Mouse (Mus musculus): Measurements from ENCODE around the gene H2al1a.
"Not testable (repeated sequence)": the region's sequence is repeated elsewhere in the genome, so short reads cannot be mapped to it uniquely, and the experiment has no call there.

H2al1a gene

DNA sequence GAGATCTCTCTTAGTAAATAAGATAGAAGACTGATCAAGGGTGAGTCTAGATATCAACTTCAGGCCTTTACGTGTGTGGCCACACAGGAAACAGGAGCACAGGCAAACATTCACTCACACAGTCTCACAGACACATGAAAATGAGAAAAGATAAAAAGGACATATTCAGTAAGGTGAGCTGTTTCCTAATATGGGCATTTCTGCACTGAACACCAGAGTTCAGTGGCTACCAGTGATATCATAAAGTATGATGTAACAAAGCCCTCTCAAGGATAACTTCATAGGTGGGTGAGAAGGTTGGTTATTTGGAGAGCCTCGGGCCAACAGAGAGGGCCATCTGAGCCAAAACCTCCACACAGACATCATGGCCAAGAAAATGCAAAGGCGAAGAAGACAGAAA lies at the start of gene H2al1a:
Gene H2al1a (plus strand): TSS at position 301 of the 400 bp plus-strand sequence.
- DNase-seq (ENCODE audit: low spot score): not testable (repeated sequence)

DNA sequence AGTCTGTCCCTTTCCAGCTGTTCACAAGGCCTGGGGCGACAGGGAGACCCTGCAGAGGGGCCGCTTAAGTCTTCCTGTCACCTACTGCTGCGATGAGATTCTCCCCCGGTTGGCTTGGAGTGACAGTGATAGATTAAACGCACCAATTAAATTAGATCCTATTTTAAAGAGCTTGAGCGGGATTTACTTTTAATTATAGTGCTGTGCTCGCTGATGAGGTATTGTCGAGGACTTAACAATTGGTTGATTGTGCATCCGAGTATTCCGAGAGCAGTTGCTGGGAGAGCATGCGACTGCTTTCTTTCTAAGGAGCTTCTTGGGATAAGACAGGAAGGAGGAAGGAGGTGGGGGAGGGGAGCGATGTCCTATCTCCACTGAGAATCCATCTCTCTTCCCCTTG lies 48.9 kb upstream of the H2al1a start:
- peak; percentile 8 for DNase-seq (ENCODE audit: low spot score)

DNA sequence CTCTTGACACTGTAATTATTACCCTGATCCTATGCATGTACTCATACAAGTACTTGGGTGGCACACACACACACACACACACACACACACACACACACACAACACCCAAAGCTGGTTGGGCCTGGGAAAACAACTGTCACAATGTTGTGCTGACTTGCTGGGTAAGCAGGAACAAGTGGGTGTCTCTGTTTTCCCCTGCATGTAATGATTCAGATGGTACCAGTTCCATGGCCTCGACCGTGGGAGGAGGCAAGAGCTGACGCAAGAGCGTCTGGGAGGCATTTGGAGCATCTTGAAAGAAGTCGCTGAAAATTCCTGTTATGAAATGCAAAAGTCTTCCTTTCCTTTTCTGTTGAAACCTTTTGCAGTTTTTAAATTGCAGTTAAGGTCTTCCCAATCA lies 45.0 kb upstream of the H2al1a start:
- DNase-seq (ENCODE audit: low spot score): peak; percentile 15

DNA sequence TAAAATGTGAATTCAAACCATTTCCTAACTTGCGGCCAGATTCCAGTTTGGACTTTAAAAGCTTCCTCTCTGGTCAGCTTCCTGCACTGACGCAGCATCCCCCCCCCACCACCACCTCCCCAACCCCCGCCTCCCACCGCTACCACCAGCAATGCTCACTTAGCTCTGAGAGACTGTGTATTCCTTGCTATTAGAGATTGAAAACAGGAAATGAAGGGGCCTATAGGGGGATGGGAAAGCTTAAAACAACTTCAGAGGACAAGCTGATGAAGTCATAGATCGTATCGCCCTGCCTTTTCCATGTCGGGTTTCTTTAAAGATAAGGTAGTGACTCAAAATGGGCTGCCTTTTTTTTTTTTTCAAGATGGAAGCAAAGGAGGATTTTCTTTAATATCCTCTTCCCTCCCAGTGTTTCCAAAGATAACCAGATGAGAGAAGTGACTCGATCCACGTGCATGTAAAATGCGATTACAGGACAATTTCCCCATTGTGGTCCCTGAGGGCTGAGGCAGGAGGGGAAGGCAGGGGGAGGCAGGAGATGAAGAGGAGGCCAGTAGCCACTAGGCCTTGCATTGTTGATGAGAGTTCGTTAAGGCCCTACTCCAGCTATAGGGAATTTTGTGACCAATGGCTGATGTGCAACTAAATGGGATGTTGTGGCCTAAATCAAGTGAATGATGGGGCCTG lies 44.4 kb upstream of the H2al1a start:
- peak; percentile 41 for DNase-seq (ENCODE audit: low spot score)

DNA sequence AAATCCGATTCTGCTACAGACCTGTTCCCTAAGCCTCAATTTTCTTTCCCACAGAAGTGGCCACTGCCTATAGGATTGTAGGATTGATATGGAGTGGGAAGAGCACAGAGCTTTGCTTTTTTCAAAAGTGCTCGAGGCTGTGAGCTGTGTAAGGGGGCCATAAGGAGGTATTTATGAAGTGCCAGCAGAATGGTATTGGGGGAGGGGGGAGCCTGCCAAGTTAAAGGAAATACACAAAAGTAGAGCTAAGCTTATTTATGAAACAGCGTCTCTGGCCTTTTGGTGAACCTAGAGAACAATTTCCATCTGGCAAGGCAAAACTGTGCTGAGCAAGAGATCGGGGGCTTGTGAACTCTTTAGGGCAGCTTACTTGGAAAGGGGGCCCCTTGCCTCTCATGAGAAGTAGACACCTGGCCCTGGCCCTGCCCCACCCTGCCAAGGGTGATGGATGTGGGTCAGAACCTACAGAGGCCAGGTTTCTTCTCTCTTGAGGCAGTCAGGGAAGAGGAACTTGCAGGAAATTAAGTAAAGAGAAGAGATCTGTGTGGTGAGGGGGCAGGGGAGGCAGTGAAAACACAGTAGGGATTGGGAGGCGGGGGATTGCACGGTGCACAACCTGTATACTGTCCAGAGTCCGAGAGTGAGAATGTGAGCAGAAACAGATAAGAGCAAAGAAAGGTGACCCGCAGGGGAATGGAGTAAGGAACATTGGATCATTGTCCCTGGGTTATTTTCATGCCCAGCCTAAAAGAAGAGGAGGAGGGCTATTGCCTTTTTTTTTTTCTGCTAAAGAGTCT lies 43.3 kb upstream of the H2al1a start:
- no peak for DNase-seq (ENCODE audit: low spot score)

DNA sequence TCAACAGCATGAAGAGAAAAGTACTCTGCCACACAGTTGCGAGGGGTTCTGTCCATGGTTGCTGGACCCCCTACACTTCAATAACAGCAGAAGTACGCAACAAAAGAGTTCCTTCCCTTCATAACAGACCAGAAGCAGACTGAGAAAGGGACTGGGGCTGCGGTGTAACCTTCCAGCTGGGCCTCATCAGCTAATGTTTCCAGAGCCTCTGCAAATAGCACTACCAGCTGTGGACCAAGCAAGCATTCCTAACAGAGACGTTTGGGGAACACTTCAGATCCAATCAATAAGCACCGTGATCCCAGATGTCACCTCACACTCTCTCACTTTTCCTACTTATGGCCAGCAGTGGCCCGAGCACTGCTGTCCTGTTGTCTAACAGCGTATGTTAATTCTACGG lies 34.1 kb upstream of the H2al1a start:
- no peak for DNase-seq (ENCODE audit: low spot score)

DNA sequence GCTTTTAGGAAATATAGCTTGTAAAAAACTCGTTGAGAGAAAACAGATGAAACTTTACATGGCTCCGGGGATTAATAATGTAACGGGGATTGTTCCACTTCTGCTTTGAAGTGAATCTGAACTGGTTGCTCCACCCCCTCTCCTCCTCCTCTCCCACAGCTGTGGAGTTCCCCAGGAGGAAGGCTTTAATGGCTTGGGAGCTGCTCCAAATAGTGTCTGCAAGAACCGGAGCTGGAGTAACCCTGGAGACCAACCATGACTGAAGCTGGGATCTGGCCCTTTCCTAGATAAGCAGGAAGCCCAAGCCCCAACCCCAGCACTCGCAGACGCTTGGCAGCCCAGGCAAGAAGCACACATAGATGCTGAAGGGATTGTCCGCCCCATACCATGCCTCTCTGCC lies 31.3 kb upstream of the H2al1a start:
- peak; percentile 7 for DNase-seq (ENCODE audit: low spot score)

DNA sequence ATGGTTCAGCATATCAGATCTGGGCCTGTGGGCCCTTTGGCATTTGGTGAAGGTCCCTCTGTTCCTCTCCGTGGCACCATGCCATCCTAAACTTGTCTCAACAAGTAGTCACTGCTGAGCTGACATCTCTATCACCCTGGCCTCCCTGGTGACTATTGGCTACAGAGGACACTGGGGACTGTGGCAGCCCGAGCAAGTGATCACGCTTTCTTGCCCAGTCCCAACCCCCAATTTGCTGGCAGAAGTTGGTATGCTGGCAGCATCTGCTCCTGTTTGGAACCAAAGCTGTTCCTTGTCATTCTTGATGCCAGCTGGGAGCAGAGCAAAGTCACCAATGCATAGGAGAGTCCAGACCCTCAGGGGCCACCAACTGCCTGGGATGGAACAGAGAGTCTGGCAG lies 30.0 kb upstream of the H2al1a start:
- DNase-seq (ENCODE audit: low spot score): no peak

DNA sequence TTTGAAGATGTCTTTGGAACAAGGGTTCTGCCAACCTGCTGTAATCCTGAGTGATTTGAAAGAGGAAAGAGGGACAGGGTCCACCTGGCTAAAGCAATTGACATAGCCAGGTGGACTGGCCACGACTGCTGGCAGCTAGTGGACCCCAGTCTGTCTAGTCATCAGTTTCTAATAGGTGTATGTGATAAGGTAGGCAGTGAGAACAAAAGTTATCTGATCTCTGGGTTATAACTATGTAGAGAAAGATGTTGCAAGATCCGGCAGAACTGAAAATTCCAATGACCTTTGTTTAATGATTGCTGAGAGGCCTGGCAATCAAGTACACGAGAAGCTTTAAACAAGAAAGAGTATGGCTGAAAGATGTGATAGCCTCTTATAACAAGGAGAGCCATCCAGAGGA lies 25.9 kb upstream of the H2al1a start:
- no peak for DNase-seq (ENCODE audit: low spot score)

DNA sequence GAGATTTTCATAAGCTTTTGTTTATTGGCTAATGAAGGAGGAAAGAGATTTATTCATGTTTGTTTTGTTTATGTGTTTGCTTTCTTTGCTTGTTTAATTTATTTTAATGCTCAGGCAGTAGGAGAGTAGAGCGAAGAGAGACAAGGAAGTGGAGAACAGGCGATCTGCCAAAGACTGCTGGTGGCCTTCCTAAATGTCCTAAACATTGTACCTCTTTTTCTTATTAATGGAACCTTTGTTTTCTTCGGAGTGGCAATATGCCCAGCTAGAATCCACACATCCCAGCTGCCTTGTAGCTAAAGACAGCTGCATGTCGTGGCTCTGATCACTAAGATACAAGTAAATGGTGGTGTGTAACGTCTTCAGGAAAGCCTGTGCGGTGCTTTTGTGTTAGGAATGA lies 22.0 kb upstream of the H2al1a start:
- DNase-seq (ENCODE audit: low spot score): no peak

DNA sequence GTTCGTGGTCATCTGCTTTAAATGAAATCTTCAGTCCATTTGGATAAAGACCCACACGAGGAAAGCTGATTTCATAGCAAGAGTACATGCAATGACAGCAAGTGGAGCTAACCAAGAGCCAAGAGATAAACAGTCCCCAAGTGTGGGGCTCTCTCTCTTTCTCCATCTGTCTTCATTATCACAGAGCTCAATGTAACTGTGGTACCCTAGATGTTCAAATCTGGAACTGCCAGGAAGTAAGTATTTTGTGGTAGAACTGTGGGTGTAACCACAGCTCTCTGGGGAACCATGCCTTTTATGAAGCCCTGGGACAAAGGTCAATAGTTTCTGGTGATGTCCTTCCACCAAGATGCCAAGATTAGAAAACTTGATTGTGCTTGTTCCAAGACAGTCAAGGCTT lies 18.3 kb upstream of the H2al1a start:
- DNase-seq (ENCODE audit: low spot score): no peak

DNA sequence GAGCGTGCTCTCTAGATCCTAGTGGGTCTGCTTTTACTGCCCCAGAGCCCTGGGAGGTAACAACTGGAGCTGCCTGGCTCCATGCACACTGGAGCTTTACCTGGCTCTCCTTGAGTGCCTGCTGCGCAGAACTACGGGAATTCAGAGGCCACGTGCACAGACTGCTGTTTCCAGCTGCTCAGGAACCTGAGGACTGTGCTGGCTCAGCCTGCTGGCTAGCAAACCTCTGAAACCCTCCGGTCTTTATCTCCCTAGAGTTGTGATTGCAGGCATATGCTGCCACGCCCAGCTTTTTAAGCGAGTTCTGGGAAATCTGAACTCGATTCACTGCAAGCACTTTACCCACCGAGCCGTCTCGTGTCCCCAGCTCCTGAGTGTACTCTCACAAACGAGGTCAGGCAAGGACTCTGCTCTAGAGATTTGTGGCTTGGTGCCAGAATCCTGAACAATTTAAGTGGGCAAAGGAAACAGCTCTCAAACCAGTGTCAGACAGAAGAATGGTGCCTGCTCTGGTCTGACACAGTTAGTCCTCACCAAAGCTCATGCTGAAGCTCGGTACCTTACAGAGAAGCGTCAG lies 10.7 kb upstream of the H2al1a start:
- no peak for DNase-seq (ENCODE audit: low spot score)

DNA sequence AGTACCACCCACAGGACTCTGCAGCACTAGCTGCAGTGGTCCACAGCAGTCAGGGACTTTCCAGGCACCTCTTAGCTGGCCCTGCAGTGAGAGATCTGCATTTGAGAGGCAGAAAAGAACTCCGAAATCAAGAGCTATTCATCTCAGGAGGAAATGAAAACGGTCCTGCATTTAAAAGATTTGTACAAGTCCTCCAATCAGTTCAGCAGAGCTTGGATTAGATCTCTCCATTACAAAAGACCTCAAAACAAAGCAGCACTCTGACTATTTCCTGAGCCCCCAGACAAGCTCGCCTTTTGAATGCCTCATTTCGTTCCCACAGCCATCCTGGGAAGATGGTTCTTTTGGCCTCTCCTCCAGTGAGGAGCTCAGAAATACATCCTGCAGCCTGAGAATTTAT lies 9.8 kb upstream of the H2al1a start:
- no peak for DNase-seq (ENCODE audit: low spot score)

DNA sequence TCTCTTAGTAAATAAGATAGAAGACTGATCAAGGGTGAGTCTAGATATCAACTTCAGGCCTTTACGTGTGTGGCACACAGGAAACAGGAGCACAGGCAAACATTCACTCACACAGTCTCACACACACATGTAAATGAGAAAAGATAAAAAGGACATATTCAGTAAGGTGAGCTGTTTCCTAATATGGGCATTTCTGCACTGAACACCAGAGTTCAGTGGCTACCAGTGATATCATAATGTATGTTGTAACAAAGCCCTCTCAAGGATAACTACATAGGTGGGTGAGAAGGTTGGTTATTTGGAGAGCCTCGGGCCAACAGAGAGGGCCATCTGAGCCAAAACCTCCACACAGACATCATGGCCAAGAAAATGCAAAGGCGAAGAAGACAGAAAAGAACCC lies 3.1 kb downstream of the H2al1a start, which contains the start of gene H2al1b:
Gene H2al1b (plus strand): TSS at position 301 of the 400 bp plus-strand sequence.
- DNase-seq (ENCODE audit: low spot score): not testable (repeated sequence)

DNA sequence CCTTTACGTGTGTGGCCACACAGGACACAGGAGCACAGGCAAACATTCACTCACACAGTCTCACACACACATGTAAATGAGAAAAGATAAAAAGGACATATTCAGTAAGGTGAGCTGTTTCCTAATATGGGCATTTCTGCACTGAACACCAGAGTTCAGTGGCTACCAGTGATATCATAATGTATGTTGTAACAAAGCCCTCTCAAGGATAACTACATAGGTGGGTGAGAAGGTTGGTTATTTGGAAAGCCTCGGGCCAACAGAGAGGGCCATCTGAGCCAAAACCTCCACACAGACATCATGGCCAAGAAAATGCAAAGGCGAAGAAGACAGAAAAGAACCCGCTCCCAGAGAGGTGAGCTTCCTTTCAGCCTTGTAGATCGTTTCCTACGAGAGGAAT lies 6.3 kb downstream of the H2al1a start, which contains the start of gene H2al1c:
Gene H2al1c (plus strand): TSS at position 301 of the 400 bp plus-strand sequence.
- DNase-seq (ENCODE audit: low spot score): not testable (repeated sequence)

DNA sequence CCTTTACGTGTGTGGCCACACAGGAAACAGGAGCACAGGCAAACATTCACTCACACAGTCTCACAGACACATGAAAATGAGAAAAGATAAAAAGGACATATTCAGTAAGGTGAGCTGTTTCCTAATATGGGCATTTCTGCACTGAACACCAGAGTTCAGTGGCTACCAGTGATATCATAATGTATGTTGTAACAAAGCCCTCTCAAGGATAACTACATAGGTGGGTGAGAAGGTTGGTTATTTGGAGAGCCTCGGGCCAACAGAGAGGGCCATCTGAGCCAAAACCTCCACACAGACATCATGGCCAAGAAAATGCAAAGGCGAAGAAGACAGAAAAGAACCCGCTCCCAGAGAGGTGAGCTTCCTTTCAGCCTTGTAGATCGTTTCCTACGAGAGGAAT lies 9.5 kb downstream of the H2al1a start, which contains the start of gene H2al1d:
Gene H2al1d (plus strand): TSS at position 301 of the 400 bp plus-strand sequence.
- DNase-seq (ENCODE audit: low spot score): not testable (repeated sequence)

DNA sequence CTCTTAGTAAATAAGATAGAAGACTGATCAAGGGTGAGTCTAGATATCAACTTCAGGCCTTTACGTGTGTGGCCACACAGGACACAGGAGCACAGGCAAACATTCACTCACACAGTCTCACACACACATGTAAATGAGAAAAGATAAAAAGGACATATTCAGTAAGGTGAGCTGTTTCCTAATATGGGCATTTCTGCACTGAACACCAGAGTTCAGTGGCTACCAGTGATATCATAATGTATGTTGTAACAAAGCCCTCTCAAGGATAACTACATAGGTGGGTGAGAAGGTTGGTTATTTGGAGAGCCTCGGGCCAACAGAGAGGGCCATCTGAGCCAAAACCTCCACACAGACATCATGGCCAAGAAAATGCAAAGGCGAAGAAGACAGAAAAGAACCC lies 12.6 kb downstream of the H2al1a start, which contains the start of gene H2al1e:
Gene H2al1e (plus strand): TSS at position 301 of the 400 bp plus-strand sequence.
- DNase-seq (ENCODE audit: low spot score): not testable (repeated sequence)

DNA sequence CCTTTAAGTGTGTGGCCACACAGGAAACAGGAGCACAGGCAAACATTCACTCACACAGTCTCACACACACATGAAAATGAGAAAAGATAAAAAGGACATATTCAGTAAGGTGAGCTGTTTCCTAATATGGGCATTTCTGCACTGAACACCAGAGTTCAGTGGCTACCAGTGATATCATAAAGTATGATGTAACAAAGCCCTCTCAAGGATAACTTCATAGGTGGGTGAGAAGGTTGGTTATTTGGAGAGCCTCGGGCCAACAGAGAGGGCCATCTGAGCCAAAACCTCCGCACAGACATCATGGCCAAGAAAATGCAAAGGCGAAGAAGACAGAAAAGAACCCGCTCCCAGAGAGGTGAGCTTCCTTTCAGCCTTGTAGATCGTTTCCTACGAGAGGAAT lies 15.8 kb downstream of the H2al1a start, which contains the start of gene H2al1f:
Gene H2al1f (plus strand): TSS at position 301 of the 400 bp plus-strand sequence.
- not testable (repeated sequence) for DNase-seq (ENCODE audit: low spot score)

DNA sequence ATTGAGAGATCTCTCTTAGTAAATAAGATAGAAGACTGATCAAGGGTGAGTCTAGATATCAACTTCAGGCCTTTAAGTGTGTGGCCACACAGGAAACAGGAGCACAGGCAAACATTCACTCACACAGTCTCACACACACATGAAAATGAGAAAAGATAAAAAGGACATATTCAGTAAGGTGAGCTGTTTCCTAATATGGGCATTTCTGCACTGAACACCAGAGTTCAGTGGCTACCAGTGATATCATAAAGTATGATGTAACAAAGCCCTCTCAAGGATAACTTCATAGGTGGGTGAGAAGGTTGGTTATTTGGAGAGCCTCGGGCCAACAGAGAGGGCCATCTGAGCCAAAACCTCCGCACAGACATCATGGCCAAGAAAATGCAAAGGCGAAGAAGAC lies 18.9 kb downstream of the H2al1a start, which contains the start of gene H2al1g:
Gene H2al1g (plus strand): TSS at position 301 of the 400 bp plus-strand sequence.
- not testable (repeated sequence) for DNase-seq (ENCODE audit: low spot score)

DNA sequence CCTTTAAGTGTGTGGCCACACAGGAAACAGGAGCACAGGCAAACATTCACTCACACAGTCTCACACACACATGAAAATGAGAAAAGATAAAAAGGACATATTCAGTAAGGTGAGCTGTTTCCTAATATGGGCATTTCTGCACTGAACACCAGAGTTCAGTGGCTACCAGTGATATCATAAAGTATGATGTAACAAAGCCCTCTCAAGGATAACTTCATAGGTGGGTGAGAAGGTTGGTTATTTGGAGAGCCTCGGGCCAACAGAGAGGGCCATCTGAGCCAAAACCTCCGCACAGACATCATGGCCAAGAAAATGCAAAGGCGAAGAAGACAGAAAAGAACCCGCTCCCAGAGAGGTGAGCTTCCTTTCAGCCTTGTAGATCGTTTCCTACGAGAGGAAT lies 22.1 kb downstream of the H2al1a start, which contains the start of gene H2al1h:
Gene H2al1h (plus strand): TSS at position 301 of the 400 bp plus-strand sequence.
- DNase-seq (ENCODE audit: low spot score): not testable (repeated sequence)

DNA sequence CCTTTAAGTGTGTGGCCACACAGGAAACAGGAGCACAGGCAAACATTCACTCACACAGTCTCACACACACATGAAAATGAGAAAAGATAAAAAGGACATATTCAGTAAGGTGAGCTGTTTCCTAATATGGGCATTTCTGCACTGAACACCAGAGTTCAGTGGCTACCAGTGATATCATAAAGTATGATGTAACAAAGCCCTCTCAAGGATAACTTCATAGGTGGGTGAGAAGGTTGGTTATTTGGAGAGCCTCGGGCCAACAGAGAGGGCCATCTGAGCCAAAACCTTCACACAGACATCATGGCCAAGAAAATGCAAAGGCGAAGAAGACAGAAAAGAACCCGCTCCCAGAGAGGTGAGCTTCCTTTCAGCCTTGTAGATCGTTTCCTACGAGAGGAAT lies 25.3 kb downstream of the H2al1a start, which contains the start of gene H2al1i:
Gene H2al1i (plus strand): TSS at position 301 of the 400 bp plus-strand sequence.
- not testable (repeated sequence) for DNase-seq (ENCODE audit: low spot score)

DNA sequence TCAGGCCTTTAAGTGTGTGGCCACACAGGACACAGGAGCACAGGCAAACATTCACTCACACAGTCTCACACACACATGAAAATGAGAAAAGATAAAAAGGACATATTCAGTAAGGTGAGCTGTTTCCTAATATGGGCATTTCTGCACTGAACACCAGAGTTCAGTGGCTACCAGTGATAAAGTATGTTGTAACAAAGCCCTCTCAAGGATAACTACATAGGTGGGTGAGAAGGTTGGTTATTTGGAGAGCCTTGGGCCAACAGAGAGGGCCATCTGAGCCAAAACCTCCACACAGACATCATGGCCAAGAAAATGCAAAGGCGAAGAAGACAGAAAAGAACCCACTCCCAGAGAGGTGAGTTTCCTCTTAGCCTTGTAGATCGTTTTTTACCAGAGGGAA lies 28.5 kb downstream of the H2al1a start, which contains the start of gene H2al1j:
Gene H2al1j (plus strand): TSS at position 301 of the 400 bp plus-strand sequence.
- not testable (repeated sequence) for DNase-seq (ENCODE audit: low spot score)
